Mouse (Mus musculus): ENCODE data around the gene Timm10.

Gene Timm10

DNA sequence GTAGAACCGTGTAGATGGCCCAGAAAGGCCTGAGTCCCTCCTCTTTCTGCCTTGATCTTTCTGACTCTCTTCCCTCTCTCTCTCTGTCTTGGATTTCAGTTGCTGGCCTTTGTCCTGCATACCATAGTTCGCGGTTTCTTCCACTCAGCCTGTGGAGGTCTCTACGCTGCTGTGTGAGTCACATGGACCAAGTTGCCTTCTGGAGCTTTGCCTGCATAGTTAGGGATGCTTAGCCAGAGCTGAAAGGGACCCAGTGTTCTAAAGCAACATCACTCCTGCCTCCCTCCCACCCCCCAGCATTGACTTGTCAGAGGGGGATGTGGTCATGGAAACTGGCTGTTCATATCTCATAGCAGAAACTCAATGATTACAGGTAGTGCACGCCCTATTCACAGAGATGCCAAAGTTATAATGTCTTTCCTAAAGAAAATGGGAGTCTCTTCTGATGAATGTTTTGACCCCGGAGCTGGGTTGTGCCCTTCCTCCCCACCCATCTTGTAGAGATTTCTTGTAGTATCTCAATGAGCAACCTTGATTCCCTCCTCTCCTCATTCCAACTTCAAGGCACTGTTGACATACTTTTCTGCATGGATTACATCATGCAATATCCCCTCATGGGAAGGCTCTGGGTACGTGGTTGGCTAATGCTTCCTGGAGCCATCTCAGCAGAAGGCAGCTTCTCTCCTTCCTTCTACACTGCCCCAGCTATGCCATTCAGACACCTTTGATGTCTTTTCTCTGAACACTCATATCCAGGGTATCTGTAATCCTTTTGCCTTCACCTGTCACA lies 33.4 kb downstream of the Timm10 start:
- DNase-seq (ENCODE audit: low spot score in 2 of 2): no peak

- no peak for DNase-seq (ENCODE audit: low spot score in 2 of 2)
Measured at GRCm38 (mm10) chr2:84861430-84861829, 34.6 kb downstream of the Timm10 start.

- no peak for DNase-seq (ENCODE audit: low spot score in 2 of 2)
Measured at GRCm38 (mm10) chr2:84862231-84862630, 35.4 kb downstream of the Timm10 start.

- peak in 1 of 2 experiments; percentile 60 for DNase-seq (ENCODE audit: low spot score in 2 of 2)
Measured at GRCm38 (mm10) chr2:84865616-84866571, 39.1 kb downstream of the Timm10 start.

GRCm38 (mm10) chr2:84868521-84868943 lies 41.7 kb downstream of the Timm10 start:
- DNase-seq (ENCODE audit: low spot score in 2 of 2): peak in 1 of 2 experiments; percentile 69

DNA sequence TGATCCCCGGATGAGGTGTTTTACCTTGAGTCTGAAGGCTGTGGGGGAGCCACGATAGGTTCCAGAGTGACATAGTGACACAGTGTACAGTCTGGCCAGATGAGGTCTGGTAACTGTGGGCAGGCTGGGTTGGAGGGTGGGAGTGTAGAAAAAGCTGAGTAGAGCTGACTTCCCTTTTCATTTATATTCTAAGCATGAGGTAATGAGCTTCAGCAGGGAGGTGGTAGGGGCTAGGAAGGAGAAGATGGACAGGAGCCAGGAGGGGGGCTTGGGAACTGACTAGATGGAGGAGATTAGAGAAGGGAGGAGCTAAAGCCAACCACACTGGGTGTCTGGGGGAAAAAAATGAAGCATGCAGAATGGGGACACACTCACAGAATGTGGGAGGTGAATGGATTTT lies 42.2 kb downstream of the Timm10 start:
- DNase-seq (ENCODE audit: low spot score in 2 of 2): no peak

DNA sequence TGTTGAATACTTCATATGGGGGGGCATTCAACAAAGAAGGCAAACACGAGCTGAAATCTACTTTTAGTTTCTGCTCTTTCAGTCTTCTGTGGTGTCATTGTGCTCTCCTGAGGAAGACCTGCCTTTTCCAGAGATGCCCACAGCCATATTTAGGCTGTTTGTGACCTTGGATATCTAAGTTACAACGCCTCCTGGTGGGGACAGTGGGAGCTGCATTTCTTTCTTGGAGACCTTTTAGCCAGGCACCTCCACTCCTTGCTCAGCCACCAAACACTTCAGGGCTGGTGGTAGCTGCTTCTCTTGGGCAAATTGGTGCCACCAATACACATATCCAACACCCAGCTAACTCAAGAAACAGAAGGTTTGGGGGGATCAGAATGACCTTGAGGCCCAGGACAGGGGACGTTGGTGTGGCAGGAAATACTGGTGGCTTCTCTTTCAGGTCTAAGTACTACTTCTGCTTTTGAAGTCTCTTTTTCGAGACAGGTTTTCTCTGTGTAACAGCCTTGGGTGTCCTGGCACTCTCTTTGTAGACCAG lies 43.9 kb downstream of the Timm10 start:
- DNase-seq (ENCODE audit: low spot score in 2 of 2): no peak

DNA sequence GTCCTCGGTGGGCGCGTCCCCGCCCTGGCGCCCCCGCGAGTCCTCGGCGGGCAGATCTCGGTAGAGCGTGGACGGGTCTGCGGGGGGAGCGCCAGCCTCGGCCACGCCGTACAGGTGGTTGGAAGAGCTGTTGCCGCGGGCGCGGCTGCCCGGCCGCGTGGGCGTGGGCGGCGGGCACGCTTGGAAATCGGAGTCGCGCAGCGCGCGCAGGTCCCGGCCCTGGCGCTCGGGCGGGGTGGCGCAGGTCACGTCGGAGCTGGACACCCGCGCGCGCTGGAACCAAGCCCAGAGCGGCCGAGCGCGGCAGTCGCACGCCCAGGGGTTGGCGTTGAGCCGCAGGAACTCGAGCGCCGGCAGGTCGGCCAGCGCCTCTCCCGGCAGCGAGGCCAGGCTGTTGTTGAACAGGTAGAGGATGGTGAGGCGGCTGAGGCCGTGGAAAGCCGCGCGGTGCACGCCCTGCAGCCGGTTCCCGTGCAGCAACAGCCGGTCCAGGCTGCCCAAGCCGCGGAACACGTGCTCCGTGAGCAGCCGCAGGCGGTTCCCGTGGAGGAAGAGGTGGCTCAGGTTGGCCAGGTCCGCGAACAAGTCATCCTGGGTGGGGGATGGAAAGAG lies 45.4 kb downstream of the Timm10 start:
- DNase-seq (ENCODE audit: low spot score in 2 of 2): no peak

GRCm38 (mm10) chr2:84875842-84876241 lies 49.0 kb downstream of the Timm10 start:
- no peak for DNase-seq (ENCODE audit: low spot score in 2 of 2)

Measured in frontal cortex, postnatal 25 days (tissue).